Mouse (Mus musculus) liver, embryonic 14.5 days (tissue): ENCODE data around the gene Abhd2.

Source experiments
- CTCF ChIP-seq: IDR thresholded peaks from 2 replicates; pipeline ENCODE4 v1.5.1; 2016; ENCODE audit warnings: antibody characterized with exemption, low read depth, control low read depth
- EP300 ChIP-seq: IDR thresholded peaks from 2 replicates; pipeline ENCODE4 v1.6.1; 2016; ENCODE audit warnings: antibody characterized with exemption, low read depth

DNA sequence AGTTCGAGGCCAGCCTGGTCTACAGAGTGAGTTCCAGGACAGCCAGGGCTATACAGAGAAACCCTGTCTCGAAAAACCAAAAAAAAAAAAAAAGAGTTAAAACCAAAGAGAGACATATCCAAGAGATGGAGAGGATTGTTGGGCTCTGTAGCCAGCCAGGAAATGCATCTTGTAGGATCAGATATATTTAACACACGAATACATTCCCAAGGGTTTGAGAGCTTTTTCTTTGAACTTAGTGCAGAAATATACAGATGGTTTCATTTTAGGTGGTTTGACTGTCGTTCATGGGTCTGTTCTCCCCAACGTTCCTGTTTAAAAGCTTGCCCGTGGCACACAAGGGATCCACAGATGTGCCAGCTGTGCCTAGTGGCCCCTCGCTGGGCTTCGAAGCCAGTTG, 39.2 kb downstream of the Abhd2 start:
- TF ChIP-seq CTCF (no peak), EP300 (no peak)
